Mouse (Mus musculus) liver, adult 2 months (tissue): ENCODE measurements around the gene Ccdc80. TPM values are rescaled to one million over a fixed set of nuclear protein-coding genes. Genes with fewer than 3 reads are reported as not detected.

ENCODE experiments used
- DNase-seq: peaks from one replicate; pipeline ENCODE4 v3.0.0-alpha.2; 2011; ENCODE audit warnings: low read depth, low spot score; ENCODE audit errors: extremely low read depth
- H3K27ac ChIP-seq: fragments of 200-500 bp; replicated peaks from 2 replicates; pipeline ENCODE4 v1.5.1; 2012; ENCODE audit warnings: low read depth, mild to moderate bottlenecking, control low read depth, inconsistent platforms, low read length; ENCODE audit not compliant: insufficient read depth
- H3K27me3 ChIP-seq: fragments of 200-500 bp; 2 replicates; pipeline ENCODE4 v1.6.1; 2012; ENCODE audit warnings: mild to moderate bottlenecking, moderate library complexity, low read length, inconsistent platforms; ENCODE audit not compliant: control insufficient read depth, insufficient read depth
- H3K36me3 ChIP-seq: fragments of 200-500 bp; 2 replicates; pipeline ENCODE4 v1.6.1; 2012; ENCODE audit warnings: low read length, inconsistent platforms; ENCODE audit not compliant: control insufficient read depth, insufficient read depth
- H3K4me1 ChIP-seq: fragments of 200-500 bp; 2 replicates; pipeline ENCODE4 v1.6.1; 2011; ENCODE audit warnings: low read length; ENCODE audit not compliant: control insufficient read depth, insufficient read depth
- H3K4me3 ChIP-seq: fragments of 200-500 bp; 2 replicates; pipeline ENCODE4 v1.5.1; 2011; ENCODE audit warnings: low read depth, mild to moderate bottlenecking, control low read depth, low read length, moderate library complexity; ENCODE audit not compliant: insufficient read depth
- H3K79me2 ChIP-seq: fragments of 200-500 bp; 2 replicates; pipeline ENCODE4 v1.6.1; 2012; ENCODE audit warnings: inconsistent platforms, mild to moderate bottlenecking, low read length, moderate library complexity; ENCODE audit not compliant: control insufficient read depth, insufficient read depth
- H3K9ac ChIP-seq: fragments of 200-500 bp; 2 replicates; pipeline ENCODE4 v1.6.1; 2012; ENCODE audit warnings: low read depth, mild to moderate bottlenecking, control low read depth, inconsistent platforms, low read length
- CTCF ChIP-seq: fragments of 200-500 bp; IDR thresholded peaks from 2 replicates; pipeline ENCODE4 v1.5.1; 2011; ENCODE audit warnings: low read depth, low read length, control low read depth
- POLR2A ChIP-seq: fragments of 200-500 bp; IDR thresholded peaks from 2 replicates; pipeline ENCODE4 v1.6.1; 2011; ENCODE audit warnings: low read length, control low read depth; ENCODE audit not compliant: insufficient read depth; ENCODE audit errors: extremely low read depth
- WGBS: fragments of 180-500 bp; shearing (Covaris S2); methylation state at CpG from one replicate; pipeline ENCODE4 v1.1.7; 2018; 5-methylcytosine and 5-hydroxymethylcytosine counted together
- polyA plus RNA-seq: library from polyadenylated mRNA; depleted of rRNA; stranded (reverse); fragments of >200 nt; gene quantifications from 2 replicates; pipeline ENCODE4 v1.2.3, GENCODE M21; 2012
- total RNA-seq: library from RNA; depleted of rRNA; stranded (reverse); fragments of >200 nt; gene quantifications from 2 replicates; pipeline ENCODE4 v1.2.3, GENCODE M21; 2014

Ccdc80 gene
- total and polyA plus RNA-seq, 2 experiments = 4.5 to 8.2 TPM

DNA sequence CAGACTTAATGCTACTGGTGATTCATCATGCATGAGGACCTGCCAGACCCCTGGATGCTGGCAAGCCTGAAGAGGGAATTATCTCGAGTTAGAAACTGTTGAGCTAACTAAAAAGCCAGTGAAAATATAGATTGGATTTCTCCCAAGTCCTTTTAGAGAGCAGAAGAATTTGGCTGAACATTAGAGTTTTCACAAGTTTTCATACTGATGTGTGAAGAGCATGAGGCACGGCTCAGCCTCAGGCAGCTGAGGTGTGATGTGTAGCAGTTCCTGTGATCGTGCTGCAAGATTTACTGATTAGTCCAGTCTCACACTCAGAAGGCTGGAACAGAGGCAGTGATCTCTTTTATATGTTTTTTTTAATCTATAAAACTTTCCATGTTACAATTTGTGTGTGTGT lies 11.8 kb downstream of the Ccdc80 start:
- Histone ChIP-seq H3K36me3 (no peaks in the 10 kb centered on the region), H3K27me3 (no peaks in the 10 kb centered on the region), H3K79me2 (no peaks in the 10 kb centered on the region; the same call in 1 of the 2 replicates), H3K27ac (no peak overlapping the region), H3K4me1 (no peaks in the 10 kb centered on the region), H3K9ac (no peak overlapping the region), H3K4me3 (no peak overlapping the region)
- no peak for DNase-seq
- 66% methylated on average over 3 of the region's 3 CpGs for WGBS
- TF ChIP-seq POLR2A (no peak), CTCF (no peak)

DNA sequence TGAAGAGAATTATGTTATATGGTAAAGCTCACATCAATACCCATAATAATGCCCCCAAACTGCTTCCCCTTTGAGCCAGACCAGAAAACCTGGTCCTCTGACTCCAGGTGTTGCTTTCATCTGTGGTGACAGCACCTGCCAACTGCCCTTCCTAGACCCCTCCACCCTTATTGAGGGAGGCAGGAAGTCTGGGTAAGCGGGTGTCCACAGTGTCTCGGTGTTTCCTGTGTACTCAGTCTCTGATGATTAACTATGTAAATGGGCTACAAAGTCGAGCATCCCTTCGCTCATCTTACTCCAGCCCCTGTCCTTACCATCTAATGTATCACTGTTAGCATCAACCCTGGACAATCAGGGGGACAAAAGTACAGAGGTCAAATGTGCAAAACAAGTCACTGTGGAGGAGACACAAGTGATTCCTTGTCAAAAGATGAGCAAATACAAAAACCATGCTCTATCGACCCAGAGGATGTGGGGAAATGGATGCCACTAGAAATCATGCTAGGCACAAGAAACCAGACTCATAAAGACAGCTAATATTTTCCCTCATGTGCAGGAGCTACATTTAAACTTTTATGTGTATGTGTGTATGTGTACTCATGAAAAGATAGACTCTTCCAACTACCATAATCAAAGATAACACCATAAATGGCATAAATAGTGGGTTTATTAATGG lies 15.1 kb downstream of the Ccdc80 start:
- Histone ChIP-seq H3K36me3 (no peaks in the 10 kb centered on the region), H3K4me3 (no peak overlapping the region), H3K4me1 (no peaks in the 10 kb centered on the region), H3K27me3 (no peaks in the 10 kb centered on the region), H3K79me2 (no peaks in the 10 kb centered on the region), H3K9ac (no peak overlapping the region), H3K27ac (no peak overlapping the region)
- TF ChIP-seq POLR2A (no peak), CTCF (no peak)
- no peak for DNase-seq
- WGBS = 26% methylated on average over 5 of the region's 5 CpGs

GRCm38 (mm10) chr16:45110498-45110897 lies 17.3 kb downstream of the Ccdc80 start:
- H3K9ac ChIP-seq = no peak overlapping the region
- WGBS = 68% methylated on average over 4 of the region's 4 CpGs

GRCm38 (mm10) chr16:45117200-45117599 lies 24.0 kb downstream of the Ccdc80 start:
- H3K4me1 ChIP-seq = no peaks in the 10 kb centered on the region
- 88% methylated on average over 3 of the region's 3 CpGs for WGBS
- no peak overlapping the region for H3K27ac ChIP-seq
- H3K79me2 ChIP-seq = no peaks in the 10 kb centered on the region
- no peak overlapping the region for H3K4me3 ChIP-seq
- H3K27me3 ChIP-seq = no peaks in the 10 kb centered on the region
- DNase-seq = no peak
- H3K9ac ChIP-seq = no peak overlapping the region
- TF ChIP-seq POLR2A (no peak), CTCF (no peak)
- peaks cover 2% of the 10 kb centered on the region; the same call in 1 of the 2 replicates for H3K36me3 ChIP-seq

More at GRCm38 (mm10) chr16:45110498-45110897, 17.3 kb downstream of the Ccdc80 start:
- Histone ChIP-seq H3K27me3 (no peaks in the 10 kb centered on the region), H3K4me1 (no peaks in the 10 kb centered on the region), H3K36me3 (no peaks in the 10 kb centered on the region), H3K79me2 (no peaks in the 10 kb centered on the region), H3K27ac (no peak overlapping the region), H3K4me3 (no peak overlapping the region)
- TF ChIP-seq CTCF = no peak
- no peak for TF ChIP-seq POLR2A
- no peak for DNase-seq

DNA sequence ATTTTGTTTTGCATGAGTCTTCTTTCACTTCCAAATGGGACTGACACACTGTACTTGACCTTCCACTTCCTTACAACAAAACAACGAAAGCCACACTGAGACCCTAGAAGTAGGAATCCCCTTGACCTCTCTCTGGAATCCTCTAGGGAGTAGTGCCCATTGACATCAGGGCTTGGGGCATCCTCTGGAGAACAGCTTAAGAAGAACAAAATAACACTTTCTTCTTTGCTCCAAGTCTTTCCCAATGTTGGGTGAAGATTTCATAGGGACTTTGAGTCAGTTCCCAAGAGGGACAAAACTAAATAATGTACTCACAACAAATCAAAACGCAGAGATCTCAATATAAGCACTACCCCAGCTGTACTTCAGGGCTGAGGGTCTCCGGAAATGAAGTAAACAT lies 25.6 kb downstream of the Ccdc80 start:
- TF ChIP-seq POLR2A = no peak
- TF ChIP-seq CTCF = no peak

DNA sequence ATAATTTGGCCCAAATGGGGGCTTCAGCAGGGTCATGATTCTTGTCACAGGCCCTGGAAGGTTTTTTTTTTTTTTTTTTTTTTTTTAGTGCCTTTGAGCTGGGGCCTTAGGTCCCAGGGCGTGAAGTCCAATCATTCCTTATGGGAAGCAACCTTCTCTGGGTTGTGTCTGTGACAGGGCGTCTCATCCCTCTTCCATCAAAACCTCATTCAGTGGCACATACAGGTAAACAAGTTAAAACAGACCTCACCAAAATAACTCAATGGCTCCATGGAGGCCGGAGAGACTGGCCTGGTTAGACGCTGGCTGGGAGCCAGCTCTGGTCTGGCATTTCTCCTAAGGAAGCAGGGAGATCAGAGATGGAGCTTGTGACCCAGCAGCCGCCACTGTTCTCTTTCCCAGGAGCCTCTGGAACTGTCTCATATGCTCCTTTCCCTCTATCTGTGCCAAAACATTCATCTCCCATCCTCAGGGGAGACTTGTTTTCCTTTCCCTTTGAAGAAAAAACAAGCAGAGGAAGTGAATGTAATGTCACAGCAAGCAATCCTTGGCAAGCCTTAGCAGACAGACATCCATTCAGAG lies 27.7 kb downstream of the Ccdc80 start:
- H3K9ac ChIP-seq = no peak overlapping the region
- no peak for TF ChIP-seq POLR2A
- TF ChIP-seq CTCF = no peak
- H3K27ac ChIP-seq = no peak overlapping the region
- DNase-seq = no peak
- H3K27me3 ChIP-seq = no peaks in the 10 kb centered on the region
- H3K4me1 ChIP-seq = no peaks in the 10 kb centered on the region
- no peak overlapping the region for H3K4me3 ChIP-seq
- no peaks in the 10 kb centered on the region for H3K79me2 ChIP-seq
- 70% methylated on average over 5 of the region's 5 CpGs for WGBS
- H3K36me3 ChIP-seq = peaks cover 4% of the 10 kb centered on the region

More for the DNA sequence above, 25.6 kb downstream of the Ccdc80 start:
- H3K4me3 ChIP-seq = no peak overlapping the region
- no peaks in the 10 kb centered on the region for H3K79me2 ChIP-seq
- no peaks in the 10 kb centered on the region for H3K4me1 ChIP-seq
- no peak for DNase-seq
- WGBS = 69% methylated on average over 3 of the region's 3 CpGs
- H3K9ac ChIP-seq = no peak overlapping the region
- H3K36me3 ChIP-seq = peaks cover 4% of the 10 kb centered on the region
- no peak overlapping the region for H3K27ac ChIP-seq
- H3K27me3 ChIP-seq = no peaks in the 10 kb centered on the region
